Mouse (Mus musculus): ENCODE results near the gene St6galnac4. TPM values are rescaled to one million over a fixed set of nuclear protein-coding genes. Genes with fewer than 3 reads are reported as not detected.

Gene St6galnac4
- polyA plus RNA-seq, 1 experiment from 2014 or later = 21.5 TPM

- 54% methylated on average over 5 of the region's 5 CpGs for whole genome bisulfite sequencing
- H3K27ac ChIP-seq = peak overlapping the region; percentile 89
- 0 out of 2 replicates have a peak, but pooled peaks have one; percentile 2 for ATAC-seq (ENCODE audit: low FRiP score)
These were observed 39.2 kb downstream of the St6galnac4 start for GRCm38 (mm10) chr2:32625873-32626694.

DNA sequence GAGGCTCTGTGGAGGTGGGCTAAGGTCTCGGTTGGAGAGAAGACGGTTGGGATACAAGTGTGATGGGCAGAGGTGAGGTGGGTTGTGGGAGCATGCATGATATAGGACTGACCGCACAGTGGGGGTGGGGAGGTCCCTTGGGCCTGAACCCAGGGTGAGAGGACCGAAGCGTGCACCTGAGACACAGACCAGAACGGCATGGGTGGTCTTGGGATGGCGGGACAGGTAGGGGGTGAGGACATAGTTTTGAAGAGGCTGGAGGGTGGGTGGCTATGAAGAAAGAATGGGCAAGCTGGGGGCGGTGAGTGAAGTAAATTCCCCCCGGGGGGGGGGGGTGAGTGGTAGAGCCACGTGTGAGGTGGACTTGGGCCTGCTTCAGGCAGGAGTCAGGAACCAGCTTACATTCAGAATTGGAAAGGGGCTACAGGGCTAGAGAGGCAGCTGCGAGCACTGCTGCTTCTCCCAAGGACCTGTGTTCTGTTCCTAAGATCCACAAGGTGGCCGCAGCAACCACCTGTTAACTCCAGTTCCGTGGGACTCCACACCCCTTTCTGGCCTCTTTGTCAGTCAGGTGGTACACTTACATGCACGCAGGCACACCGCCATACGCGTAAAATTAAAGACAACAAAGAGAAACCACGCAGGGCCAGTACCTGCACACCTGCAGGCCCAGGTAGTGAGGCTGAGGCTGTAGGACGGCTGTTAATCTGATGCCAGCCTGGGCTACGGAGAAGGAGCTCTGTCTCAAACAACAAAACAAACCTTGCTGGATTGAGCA, 40.6 kb downstream of the St6galnac4 start:
- Histone ChIP-seq H3K4me3 (no peak overlapping the region), H3K27me3 (no peaks in the 10 kb centered on the region; the same call in 1 of the 2 replicates), H3K36me3 (no peaks in the 10 kb centered on the region), H3K4me2 (replicated peaks) (0 out of 2 replicates have a peak overlapping the region, but pooled peaks have one; percentile 6), H3K9me3 (replicated peaks) (no peaks in the 10 kb centered on the region), H3K4me1 (peaks cover 61% of the 10 kb centered on the region), H3K9ac (no peak overlapping the region), H3K27ac (peak overlapping the region; percentile 60; the same call in 1 of the 2 replicates)
- WGBS = 65% methylated on average over 20 of the region's 20 CpGs
- ATAC-seq (ENCODE audit: low FRiP score) = no peak

More at GRCm38 (mm10) chr2:32625873-32626694, 39.2 kb downstream of the St6galnac4 start:
- Histone ChIP-seq H3K9me3 (replicated peaks) (no peaks in the 10 kb centered on the region), H3K36me3 (no peaks in the 10 kb centered on the region), H3K9ac (peak overlapping the region; percentile 65; the same call in 1 of the 2 replicates), H3K4me2 (replicated peaks) (peak overlapping the region; percentile 59), H3K27me3 (no peaks in the 10 kb centered on the region; the same call in 1 of the 2 replicates), H3K4me1 (peaks cover 65% of the 10 kb centered on the region), H3K4me3 (peak overlapping the region; percentile 28)

DNA sequence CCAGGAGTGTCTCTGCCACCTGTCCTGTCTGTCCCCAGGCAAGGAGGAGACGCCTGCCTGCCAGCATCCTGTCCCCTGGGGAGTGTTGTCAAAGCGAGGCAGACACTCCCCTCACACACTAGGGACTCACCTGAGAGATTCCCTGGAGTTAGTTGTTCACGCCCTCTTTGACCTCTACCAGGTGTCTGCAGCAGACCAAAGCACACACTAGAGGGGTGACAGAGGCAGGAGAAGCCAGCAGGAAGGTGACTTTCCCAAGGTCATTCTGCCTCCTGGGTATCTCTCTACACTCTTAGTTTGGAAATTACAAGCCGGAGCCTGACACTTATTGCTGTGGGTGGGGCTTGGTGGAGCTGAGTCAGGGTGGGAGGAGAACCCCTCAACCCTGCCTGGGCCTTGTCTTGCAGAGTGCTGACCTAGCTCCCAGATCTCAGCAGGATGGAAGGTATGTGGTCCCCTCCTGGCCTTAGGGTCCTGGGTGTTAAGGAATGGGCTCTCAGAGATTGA, 41.2 kb downstream of the St6galnac4 start:
- Histone ChIP-seq H3K36me3 (no peaks in the 10 kb centered on the region), H3K4me3 (no peak overlapping the region), H3K27me3 (no peaks in the 10 kb centered on the region; the same call in 1 of the 2 replicates), H3K4me1 (peaks cover 61% of the 10 kb centered on the region), H3K27ac (peak overlapping the region; percentile 60), H3K4me2 (replicated peaks) (0 out of 2 replicates have a peak overlapping the region, but pooled peaks have one; percentile 3), H3K9ac (peak overlapping the region; percentile 45; the same call in 1 of the 2 replicates), H3K9me3 (replicated peaks) (no peaks in the 10 kb centered on the region)
- ATAC-seq (ENCODE audit: low FRiP score) = no peak
- WGBS = 60% methylated on average over 4 of the region's 4 CpGs

DNA sequence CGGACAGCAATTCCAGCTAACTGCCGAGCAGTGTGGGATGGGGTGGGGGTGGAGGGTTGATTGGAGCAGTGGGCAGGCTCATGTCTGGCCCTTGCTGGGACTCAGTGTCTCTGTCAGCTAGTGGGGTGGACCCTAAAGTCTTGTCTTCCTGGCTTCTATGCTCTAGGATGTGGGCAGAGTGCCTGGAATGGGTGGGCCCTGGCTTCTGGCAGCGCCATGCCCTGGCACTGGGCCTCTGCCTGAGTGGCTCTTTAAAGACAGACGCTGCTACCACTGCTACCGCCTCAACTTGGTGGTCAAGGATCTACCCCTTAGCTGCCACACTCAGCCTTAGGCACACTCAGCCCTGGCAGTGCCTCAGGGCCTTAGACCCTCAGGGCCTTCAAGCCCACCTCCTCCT, 41.8 kb downstream of the St6galnac4 start:
- H3K4me1 ChIP-seq = peaks cover 61% of the 10 kb centered on the region

DNA sequence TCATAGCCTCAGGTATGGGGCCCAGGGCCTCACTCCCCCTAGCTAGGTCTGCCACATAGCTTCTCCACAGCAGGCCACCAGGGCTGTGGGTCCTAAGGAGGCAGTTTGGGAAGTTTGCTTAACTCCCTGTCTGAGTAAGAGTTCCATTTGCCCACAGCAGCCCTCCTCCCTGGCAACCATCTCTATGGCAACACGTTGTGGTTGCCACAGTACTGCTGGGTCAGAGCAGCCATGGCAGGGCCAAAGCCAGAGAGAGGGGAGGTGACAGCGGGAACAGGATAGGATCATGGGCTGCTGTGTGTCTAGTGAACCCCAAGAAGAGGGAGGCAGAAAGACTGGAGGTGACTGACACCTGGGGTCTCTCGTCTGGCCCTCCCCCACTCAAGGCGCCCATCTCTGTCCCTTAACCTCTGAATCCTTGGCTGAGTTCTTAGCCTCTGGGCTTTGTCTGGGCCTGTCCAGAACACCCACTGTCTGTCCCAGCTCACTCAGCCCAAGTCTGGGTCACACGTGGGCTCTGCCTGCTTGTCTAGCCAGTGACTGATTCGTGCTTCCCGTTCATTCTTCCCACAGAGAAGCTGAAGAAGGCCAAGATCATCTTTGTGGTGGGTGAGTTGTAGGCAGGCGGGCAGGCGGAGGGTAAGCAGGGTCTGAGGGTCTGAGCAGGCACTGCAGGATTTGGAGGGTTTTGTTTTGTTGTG, 42.5 kb downstream of the St6galnac4 start:
- ATAC-seq (ENCODE audit: low FRiP score) = peak; percentile 51; the same call in 1 of the 2 replicates
- no peaks in the 10 kb centered on the region for H3K9me3 ChIP-seq (replicated peaks)

More for the DNA sequence above, 41.8 kb downstream of the St6galnac4 start:
- peak overlapping the region; percentile 60; the same call in 1 of the 2 replicates for H3K27ac ChIP-seq
- no peak overlapping the region for H3K4me3 ChIP-seq
- H3K36me3 ChIP-seq = no peaks in the 10 kb centered on the region
- no peaks in the 10 kb centered on the region for H3K9me3 ChIP-seq (replicated peaks)
- 0 out of 2 replicates have a peak overlapping the region, but pooled peaks have one; percentile 3 for H3K4me2 ChIP-seq (replicated peaks)
- 42% methylated on average over 5 of the region's 5 CpGs for WGBS
- no peak for ATAC-seq (ENCODE audit: low FRiP score)
- peak overlapping the region; percentile 45 for H3K9ac ChIP-seq
- no peaks in the 10 kb centered on the region; the same call in 1 of the 2 replicates for H3K27me3 ChIP-seq

GRCm38 (mm10) chr2:32630036-32630435, 43.1 kb downstream of the St6galnac4 start:
- H3K27ac ChIP-seq = peak overlapping the region; percentile 49; the same call in 1 of the 2 replicates
- ATAC-seq (ENCODE audit: low FRiP score) = no peak
- no peaks in the 10 kb centered on the region; the same call in 1 of the 2 replicates for H3K27me3 ChIP-seq
- 78% methylated on average over 8 of the region's 9 CpGs for WGBS
- peak overlapping the region; percentile 28; the same call in 1 of the 2 replicates for H3K9ac ChIP-seq
- no peak overlapping the region for H3K4me3 ChIP-seq
- H3K9me3 ChIP-seq (replicated peaks) = no peaks in the 10 kb centered on the region
- no peaks in the 10 kb centered on the region for H3K36me3 ChIP-seq
- peak overlapping the region; percentile 29; the same call in 1 of the 2 replicates for H3K4me2 ChIP-seq (replicated peaks)
- peaks cover 50% of the 10 kb centered on the region for H3K4me1 ChIP-seq

More for the DNA sequence above, 42.5 kb downstream of the St6galnac4 start:
- peak overlapping the region; percentile 29 for H3K4me2 ChIP-seq (replicated peaks)
- peaks cover 56% of the 10 kb centered on the region for H3K4me1 ChIP-seq
- 29% methylated on average over 9 of the region's 9 CpGs for WGBS
- no peaks in the 10 kb centered on the region for H3K36me3 ChIP-seq
- peak overlapping the region; percentile 28 for H3K9ac ChIP-seq
- peak overlapping the region; percentile 60; the same call in 1 of the 2 replicates for H3K27ac ChIP-seq
- H3K4me3 ChIP-seq = no peak overlapping the region
- no peaks in the 10 kb centered on the region; the same call in 1 of the 2 replicates for H3K27me3 ChIP-seq

- WGBS = 87% methylated on average over 10 of the region's 10 CpGs
- Histone ChIP-seq H3K27me3 (no peaks in the 10 kb centered on the region; the same call in 1 of the 2 replicates), H3K36me3 (no peaks in the 10 kb centered on the region), H3K4me1 (peaks cover 40% of the 10 kb centered on the region), H3K9ac (peak overlapping the region; percentile 18; the same call in 1 of the 2 replicates), H3K27ac (no peak overlapping the region), H3K4me3 (no peak overlapping the region), H3K9me3 (replicated peaks) (no peaks in the 10 kb centered on the region), H3K4me2 (replicated peaks) (no peak overlapping the region)
- no peak for ATAC-seq (ENCODE audit: low FRiP score)
These were observed 44.2 kb downstream of the St6galnac4 start for GRCm38 (mm10) chr2:32631046-32631445.

DNA sequence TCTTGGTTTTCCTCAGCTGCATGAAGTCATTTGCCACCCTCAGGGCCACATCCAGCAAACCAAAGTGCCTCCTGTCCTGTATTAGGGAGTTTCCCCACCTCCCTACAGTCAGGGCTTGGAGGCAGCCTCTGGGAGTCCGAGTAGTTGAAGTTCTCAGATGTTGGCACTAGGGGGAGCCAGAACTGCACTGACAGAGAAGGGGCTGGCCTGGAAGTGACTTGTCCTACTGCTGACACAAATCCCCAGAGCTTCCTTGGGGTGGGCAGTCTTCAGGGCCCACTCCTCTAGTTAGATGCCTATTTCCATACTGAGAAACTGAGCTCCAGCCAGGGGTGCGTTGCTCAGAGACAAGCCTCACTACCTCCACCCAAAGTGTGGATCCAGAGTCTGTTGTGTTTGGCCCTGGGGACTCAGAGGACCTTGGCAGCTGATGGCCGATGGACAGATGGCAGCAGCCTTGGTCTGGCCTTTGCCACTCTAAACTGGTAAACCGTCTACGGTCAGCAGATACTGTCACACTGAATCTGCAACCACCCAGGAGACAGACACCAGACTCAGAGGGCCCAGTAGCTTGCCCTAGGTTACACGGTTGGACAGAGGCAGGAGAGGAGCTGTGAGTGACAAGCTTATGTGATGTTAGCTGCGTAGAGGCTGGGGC, 45.0 kb downstream of the St6galnac4 start:
- Histone ChIP-seq H3K9ac (no peak overlapping the region), H3K4me2 (replicated peaks) (no peak overlapping the region), H3K4me3 (no peak overlapping the region), H3K36me3 (no peaks in the 10 kb centered on the region), H3K9me3 (replicated peaks) (no peaks in the 10 kb centered on the region), H3K27me3 (no peaks in the 10 kb centered on the region; the same call in 1 of the 2 replicates), H3K27ac (peak overlapping the region; percentile 35; the same call in 1 of the 2 replicates), H3K4me1 (peaks cover 32% of the 10 kb centered on the region)
- ATAC-seq (ENCODE audit: low FRiP score) = peak; percentile 20; the same call in 1 of the 2 replicates
- WGBS = 51% methylated on average over 7 of the region's 7 CpGs

- H3K9me3 ChIP-seq (replicated peaks) = no peaks in the 10 kb centered on the region
- no peak overlapping the region for H3K4me2 ChIP-seq (replicated peaks)
- no peak overlapping the region for H3K4me3 ChIP-seq
- no peak overlapping the region for H3K27ac ChIP-seq
- no peaks in the 10 kb centered on the region for H3K36me3 ChIP-seq
- ATAC-seq (ENCODE audit: low FRiP score) = no peak
- peaks cover 27% of the 10 kb centered on the region for H3K4me1 ChIP-seq
- no peak overlapping the region for H3K9ac ChIP-seq
- no peaks in the 10 kb centered on the region; the same call in 1 of the 2 replicates for H3K27me3 ChIP-seq
- 69% methylated on average over 5 of the region's 5 CpGs for WGBS
These were observed 46.8 kb downstream of the St6galnac4 start for GRCm38 (mm10) chr2:32633660-32634059.

- peaks cover 19% of the 10 kb centered on the region for H3K4me1 ChIP-seq
- H3K4me3 ChIP-seq = no peak overlapping the region
- no peaks in the 10 kb centered on the region; the same call in 1 of the 2 replicates for H3K27me3 ChIP-seq
- no peak for ATAC-seq (ENCODE audit: low FRiP score)
- H3K4me2 ChIP-seq (replicated peaks) = no peak overlapping the region
- no peak overlapping the region for H3K27ac ChIP-seq
- no peak overlapping the region for H3K9ac ChIP-seq
- no peaks in the 10 kb centered on the region for H3K9me3 ChIP-seq (replicated peaks)
- no peaks in the 10 kb centered on the region for H3K36me3 ChIP-seq
- WGBS = 85% methylated on average over 10 of the region's 10 CpGs
These were observed 47.6 kb downstream of the St6galnac4 start for GRCm38 (mm10) chr2:32634277-32635105.

Measured in hindbrain, embryonic 12.5 days (tissue).